Mouse (Mus musculus) gastrocnemius, adult 2 months (tissue): Measurements from ENCODE around the gene Itgb2. TPM values are rescaled to one million over a fixed set of nuclear protein-coding genes. Genes with fewer than 3 reads are reported as not detected.

Experiments
- DNase-seq: peaks from one replicate; pipeline ENCODE4 v3.0.0; 2022
- H3K27ac ChIP-seq: fragments of 200-600 bp; 2 replicates; pipeline ENCODE4 v1.8.1; 2022; ENCODE audit warnings: mild to moderate bottlenecking
- H3K4me3 ChIP-seq: fragments of 200-600 bp; 2 replicates; pipeline ENCODE4 v1.8.1; 2022; ENCODE audit warnings: mild to moderate bottlenecking, moderate library complexity
- CTCF ChIP-seq: fragments of 200-600 bp; IDR thresholded peaks from 2 replicates; pipeline ENCODE4 v1.8.1; 2022; ENCODE audit warnings: antibody characterized with exemption, mild to moderate bottlenecking, moderate library complexity
- intact Hi-C: fragments of 180-260 bp; cut with DNase I; formaldehyde crosslinking; loops from one replicate; pipeline ENCODE4 v1.15.1; 2025
- total RNA-seq, 2 experiments: library from RNA; stranded (reverse); gene quantifications; 2 replicates each; pipeline ENCODE4 v1.2.3; 2021

Itgb2 gene
- total RNA-seq, 2 experiments from 2014 or later = 0.92 to 1.8 TPM

DNA sequence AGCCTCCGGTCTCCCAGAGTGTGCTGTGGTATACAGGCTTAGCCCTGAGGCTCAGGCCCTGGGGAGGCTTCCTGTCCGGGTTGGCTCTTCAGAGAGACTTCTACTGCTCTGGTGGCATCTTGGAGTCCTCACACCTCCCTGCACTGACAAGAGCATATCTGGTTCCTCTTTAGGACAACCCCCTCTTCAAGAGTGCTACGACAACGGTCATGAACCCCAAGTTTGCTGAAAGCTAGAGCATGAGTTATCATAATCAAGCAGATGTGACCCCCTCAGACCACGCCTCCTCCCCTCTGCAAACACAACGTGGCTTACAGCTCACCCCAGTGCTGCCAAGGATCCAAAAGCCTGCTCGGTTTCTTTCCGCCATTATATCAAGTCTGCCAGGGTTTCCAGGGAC lies 35.0 kb downstream of the Itgb2 start:
- H3K4me3 ChIP-seq = no peak overlapping the region
- no peak for DNase-seq
- no peak overlapping the region for H3K27ac ChIP-seq
- no peak for TF ChIP-seq CTCF
- intact Hi-C loops = no loop called here

DNA sequence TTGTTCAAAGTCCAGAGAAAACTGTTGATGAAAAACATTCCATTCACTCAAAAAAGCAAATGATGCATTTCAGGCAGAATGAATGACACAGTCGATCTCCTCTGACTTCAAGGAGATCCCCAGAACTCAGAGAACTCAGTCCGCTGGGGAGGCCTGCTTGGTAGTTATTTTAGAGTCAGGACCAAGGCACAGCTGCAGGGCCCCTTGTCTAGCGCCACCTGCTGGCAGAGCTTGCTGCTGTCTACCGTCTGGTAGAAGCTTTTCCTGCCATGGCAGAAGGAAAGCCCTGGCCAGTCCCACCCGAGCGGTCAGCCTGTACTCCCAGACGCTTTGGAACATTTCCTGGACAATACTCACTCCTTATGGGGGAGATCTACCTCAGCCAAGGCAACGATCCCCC lies 36.6 kb downstream of the Itgb2 start:
- peak; percentile 94 for DNase-seq
- TF ChIP-seq CTCF = no peak; the same call in 1 of the 2 replicates
- intact Hi-C loops = loop anchor here (1.0 kb wide), 1 partner anchor 49 kb away; no protein-coding TSS in a partner anchor
- Histone ChIP-seq H3K27ac (no peak overlapping the region), H3K4me3 (no peak overlapping the region)

DNA sequence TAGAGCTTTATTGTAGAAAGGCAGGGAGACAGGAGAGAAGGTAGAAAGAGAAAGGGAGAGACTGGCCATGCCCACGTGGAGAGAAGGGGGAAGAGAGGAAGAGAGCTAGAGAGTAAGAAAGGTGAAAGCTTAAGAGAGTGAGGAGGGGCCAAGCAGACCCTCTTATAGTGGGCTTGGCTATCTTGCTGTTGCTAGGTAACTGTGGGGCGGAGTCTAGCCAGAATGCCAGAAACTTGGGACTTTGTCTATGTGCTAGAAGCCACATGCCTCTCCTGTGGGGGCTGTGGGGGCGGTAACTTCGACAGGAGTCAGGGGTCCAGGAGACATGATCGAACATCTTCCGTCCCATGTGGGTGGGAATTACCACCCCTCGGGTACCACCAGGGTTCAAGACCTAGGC lies 39.4 kb downstream of the Itgb2 start:
- intact Hi-C loops = no loop called here
- Histone ChIP-seq H3K4me3 (no peak overlapping the region), H3K27ac (no peak overlapping the region)
- TF ChIP-seq CTCF = no peak
- DNase-seq = no peak

DNA sequence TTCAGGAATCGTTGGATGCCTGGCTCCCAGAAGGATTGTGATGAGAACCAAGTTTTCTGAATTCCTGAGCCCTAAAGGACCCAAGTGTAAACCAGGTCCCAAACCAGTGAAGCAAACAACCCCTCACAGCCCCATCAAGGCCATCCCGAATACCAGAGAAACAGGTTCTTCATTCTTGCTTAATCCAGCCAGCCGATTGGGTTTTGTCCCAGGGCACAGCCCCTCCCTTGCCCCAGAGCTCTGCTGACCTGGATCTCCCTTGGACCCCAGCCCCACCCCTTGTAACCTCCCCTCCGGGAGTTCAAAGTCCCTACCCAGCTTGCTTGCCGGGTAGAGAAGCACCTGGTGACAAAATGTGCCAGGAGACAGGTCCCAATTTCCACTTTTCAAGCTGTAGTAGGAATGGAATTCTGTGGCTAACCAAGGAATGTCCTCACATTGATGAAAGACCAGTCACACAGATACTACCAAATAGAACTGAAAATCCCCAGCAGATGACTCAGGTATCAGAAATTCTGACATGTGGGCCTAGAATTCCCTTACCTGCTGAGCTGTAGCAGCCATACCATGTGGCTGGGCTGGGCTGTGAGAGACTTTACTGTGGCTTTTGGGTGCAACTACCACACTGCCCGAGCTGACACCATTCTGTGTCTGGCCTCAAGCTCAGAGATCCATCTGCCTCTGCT lies 40.1 kb downstream of the Itgb2 start:
- no peak for DNase-seq
- no peak overlapping the region for H3K27ac ChIP-seq
- intact Hi-C loops = loop anchor here (10.0 kb wide), 1 partner anchor 1545 kb away; no protein-coding TSS in a partner anchor
- no peak overlapping the region for H3K4me3 ChIP-seq
- TF ChIP-seq CTCF = no peak

DNA sequence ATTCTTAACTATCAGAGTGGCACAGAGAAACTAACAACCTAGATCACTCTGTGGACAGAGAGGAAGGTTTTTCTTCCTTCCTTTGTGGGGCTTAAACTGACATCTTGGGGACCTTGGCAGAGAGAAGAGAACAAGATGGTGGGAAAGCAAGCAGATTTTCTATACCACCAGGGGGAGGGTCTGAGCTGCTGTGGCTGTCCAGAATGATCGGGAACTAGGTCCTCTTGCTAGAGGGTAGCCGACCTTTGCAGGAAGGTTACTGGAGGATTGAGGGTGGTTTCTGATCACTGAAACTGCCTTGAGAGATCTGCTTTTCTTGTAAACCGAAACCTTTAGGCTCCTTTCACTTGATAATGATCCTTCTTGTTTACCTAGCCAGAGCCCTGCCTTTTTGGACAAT lies 42.2 kb downstream of the Itgb2 start:
- H3K27ac ChIP-seq = no peak overlapping the region
- no peak for DNase-seq
- H3K4me3 ChIP-seq = no peak overlapping the region
- peak; percentile 27 for TF ChIP-seq CTCF
- intact Hi-C loops = loop anchor here (10.0 kb wide), 1 partner anchor 1547 kb away; no protein-coding TSS in a partner anchor

DNA sequence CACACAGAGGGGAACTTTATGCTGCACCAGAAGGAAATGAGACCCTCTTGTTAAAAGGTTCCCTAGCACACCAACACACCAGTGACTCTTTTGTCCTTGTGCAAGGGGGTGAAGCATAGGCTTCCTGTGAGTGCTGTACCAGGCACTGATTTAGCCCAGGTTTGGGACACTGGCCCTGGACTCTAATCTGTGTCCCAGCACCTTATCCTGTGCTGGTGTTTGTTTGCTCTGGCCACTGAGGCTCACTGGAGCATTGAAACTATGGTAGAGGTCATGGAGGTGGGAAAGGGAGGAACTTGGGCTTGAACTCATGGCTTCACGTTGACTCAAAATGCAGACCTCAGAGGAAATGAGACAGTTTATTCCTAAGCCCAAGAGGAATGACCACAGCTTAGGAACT lies 43.1 kb downstream of the Itgb2 start:
- no peak for TF ChIP-seq CTCF
- H3K27ac ChIP-seq = no peak overlapping the region
- DNase-seq = no peak
- intact Hi-C loops = loop anchor here (10.0 kb wide), 1 partner anchor 1548 kb away; no protein-coding TSS in a partner anchor
- H3K4me3 ChIP-seq = no peak overlapping the region

DNA sequence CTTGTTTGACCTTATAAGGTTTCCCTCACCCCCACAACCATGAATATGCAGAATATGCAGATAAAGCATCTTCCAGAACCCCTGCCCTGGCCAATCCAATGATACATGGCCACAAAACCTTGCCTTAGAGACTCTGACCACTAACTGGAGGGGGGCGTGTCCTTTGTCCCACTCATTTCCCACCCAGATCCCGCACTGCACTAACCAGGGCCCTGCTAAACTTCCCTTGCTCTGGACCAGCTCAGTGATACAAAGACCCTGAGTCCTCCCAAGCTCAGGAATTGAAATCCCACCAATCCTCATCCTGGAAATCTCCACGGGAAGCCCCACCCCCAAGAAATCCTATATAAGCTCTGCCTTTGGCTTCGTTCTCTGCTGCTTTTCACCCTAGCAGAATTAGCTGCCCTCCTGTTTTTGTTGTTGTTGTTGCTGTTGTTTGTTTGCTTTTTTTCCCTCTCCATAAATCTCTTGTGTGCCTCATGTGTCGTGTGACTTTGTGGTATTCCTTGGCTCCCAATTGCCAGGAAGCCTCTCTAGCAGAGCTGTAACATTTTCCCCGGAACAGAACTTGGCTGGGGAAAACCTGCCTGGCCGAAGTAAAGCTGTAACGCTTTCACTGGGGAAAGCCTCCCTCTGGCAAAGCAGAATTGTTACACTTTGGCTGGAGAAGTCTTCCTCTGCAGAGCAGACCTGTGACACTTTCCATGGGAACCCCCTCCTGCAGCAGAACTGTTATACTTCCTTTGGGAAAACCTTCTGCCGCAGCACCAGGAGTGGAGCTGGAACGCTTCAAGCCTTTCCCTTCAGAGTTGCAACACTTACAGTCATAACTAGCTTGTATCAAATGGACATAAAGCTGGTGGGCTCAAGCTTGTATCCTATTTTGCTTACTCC lies 50.2 kb downstream of the Itgb2 start:
- Histone ChIP-seq H3K4me3 (no peak overlapping the region), H3K27ac (peak overlapping the region; percentile 97)
- intact Hi-C loops = loop anchor here (5.0 to 10.0 kb wide), 2 partner anchors 42 to 165 kb away; partner anchors contain the start of genes Adarb1 and Ube2g2
- no peak for TF ChIP-seq CTCF
- peak; percentile 51 for DNase-seq

DNA sequence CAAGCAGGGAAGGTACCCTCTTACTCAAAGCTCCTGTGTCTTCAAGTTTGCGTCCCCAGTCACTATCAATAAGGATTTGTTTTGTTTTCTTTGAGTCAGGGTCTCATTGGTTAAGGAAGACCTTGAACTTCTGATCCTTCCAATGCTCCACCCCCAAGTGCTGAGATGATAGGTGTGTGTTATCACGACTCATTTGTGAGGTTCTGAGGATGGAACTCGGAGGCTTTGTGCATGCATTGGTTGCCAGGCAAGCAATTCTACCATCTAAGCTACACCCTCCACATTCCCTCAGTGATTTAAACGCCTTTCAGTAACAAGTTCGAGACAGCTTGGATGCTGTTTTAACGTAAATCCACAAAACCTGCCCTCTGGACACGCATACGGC lies 51.0 kb downstream of the Itgb2 start:
- peak overlapping the region; percentile 97 for H3K27ac ChIP-seq
- peak overlapping the region; percentile 82 for H3K4me3 ChIP-seq
- intact Hi-C loops = loop anchor here (5.0 to 10.0 kb wide), 2 partner anchors 41 to 166 kb away; partner anchors contain the start of genes Adarb1 and Ube2g2
- no peak for TF ChIP-seq CTCF
- no peak for DNase-seq

DNA sequence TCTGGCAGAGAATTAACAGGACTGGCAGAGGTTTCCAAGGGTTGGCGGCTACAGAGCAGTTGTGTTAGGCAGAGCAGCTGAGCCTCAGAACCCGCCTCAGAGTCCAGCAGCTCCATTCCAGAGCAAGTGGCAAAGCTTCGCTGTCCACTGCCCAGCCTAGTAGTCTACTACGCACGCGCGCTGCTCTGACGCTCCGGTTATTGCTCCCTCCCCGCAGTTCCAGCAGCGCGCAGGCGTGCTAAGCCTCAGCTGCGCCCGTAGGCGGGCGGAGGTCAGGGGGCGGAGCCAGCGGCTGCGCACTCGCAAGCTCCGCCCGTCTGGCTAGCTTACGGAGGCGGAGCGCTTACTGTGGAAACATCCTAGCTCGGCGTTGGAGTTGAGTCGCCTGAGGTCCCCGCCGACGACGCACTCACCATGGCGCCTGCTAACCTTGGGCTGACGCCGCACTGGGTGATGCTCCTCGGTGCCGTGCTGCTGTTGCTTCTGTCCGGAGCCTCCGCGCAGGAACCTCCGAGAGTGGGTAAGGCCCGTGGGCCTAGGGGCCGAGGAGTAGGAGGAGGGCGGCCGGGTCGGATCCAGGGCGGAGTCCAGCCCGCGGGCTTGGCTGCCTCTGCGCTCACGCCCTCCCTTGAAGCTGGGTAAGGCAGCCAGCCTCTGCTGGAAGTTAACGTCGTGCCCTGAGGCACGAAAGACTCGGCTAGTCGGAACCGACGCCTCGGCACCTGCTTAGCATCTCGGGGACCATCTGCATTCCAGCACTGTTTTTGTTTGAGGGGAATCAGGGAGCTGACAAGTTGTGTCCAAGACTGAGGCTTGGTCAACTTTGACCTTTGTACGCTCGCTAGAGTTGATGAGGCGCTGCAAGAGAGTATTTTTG lies 51.6 kb downstream of the Itgb2 start, which contains the start of gene Pttg1ip:
Gene Pttg1ip, plus strand, starts transcription at position 313 of the 877 bp plus-strand sequence.
- intact Hi-C loops = loop anchor here (5.0 to 10.0 kb wide), 2 partner anchors 41 to 167 kb away; partner anchors contain the start of genes Adarb1 and Ube2g2
- Histone ChIP-seq H3K4me3 (peak within 1 kb of the TSS; percentile 82), H3K27ac (peak within 1 kb of the TSS; percentile 97)
- peak; percentile 99 for DNase-seq
- no peak for TF ChIP-seq CTCF

DNA sequence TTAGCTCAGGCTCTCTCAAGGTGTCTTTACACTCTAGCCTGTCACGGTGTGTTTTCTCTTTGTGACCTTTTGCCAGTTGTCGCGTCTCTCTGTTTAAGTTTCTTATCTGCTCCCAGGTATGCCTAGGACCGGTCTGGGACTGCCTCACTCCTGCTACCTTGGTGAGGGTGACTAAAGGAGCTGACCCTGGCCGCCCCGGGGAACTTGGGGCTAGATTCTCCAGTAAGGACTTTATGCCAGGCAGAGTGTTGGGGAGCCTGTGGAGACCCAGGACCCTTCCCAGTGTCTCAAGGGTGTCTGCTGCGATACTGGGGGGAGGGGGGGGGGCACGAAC lies 52.2 kb downstream of the Itgb2 start:
- Histone ChIP-seq H3K27ac (peak overlapping the region; percentile 97), H3K4me3 (peak overlapping the region; percentile 82)
- TF ChIP-seq CTCF = no peak
- intact Hi-C loops = loop anchor here (5.0 to 10.0 kb wide), 2 partner anchors 40 to 167 kb away; partner anchors contain the start of genes Adarb1 and Ube2g2
- no peak for DNase-seq

DNA sequence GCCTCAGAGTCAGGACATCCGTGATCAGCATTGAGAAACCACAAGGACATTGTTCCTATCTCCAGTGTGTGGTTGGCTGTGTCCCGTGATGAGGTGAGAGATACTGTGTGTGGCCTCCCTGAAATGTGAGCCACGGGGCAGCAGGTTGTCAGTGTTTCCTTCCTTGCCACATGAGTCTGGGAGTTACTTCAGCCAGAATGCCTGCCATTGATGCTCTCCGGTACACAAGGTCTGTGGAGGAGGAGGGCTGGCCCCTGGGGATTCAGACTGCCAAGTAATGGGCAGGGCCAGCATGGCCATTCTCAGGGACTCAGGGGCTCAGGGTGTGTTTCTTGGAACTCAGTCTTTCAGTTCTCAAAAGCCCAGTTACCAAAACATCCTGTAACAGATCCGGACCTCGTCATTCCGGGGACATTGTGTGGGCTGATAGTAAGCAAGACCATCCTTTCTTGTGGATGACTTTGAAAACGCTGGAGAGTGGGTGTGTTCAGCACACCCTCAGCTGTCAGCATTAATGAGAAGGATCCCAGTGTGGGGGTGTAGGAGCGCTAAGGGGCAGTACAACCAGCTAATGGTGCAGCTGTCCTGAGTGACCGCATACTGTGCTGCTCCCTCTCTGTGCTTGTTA lies 53.9 kb downstream of the Itgb2 start:
- Histone ChIP-seq H3K27ac (peak overlapping the region; percentile 97), H3K4me3 (peak overlapping the region; percentile 82)
- intact Hi-C loops = loop anchor here (5.0 to 10.0 kb wide), 2 partner anchors 38 to 169 kb away; partner anchors contain the start of genes Adarb1 and Ube2g2
- peak; percentile 61 for DNase-seq
- TF ChIP-seq CTCF = no peak

DNA sequence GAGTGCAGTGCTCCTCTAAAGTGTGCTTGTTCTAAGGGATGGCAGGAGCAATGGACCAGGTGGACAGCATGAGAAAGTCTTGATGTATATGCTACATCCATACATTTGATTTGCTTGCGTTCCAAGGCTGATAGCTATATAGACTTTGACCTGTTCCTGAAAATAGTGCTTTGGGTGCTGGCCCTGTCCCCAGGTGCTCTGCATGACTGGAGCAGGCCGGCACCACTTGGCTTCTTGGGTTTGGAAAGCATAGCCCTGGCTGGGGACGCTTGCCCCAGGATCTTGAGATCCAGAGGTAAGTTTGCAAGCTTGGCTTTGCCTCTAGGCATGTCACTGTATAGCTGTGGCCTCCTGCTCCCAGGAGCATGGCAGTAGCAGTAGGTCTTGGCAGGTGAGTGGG lies 56.6 kb downstream of the Itgb2 start:
- Histone ChIP-seq H3K27ac (no peak overlapping the region), H3K4me3 (no peak overlapping the region)
- intact Hi-C loops = loop anchor here (2.0 to 10.0 kb wide), 2 partner anchors 16 to 172 kb away; partner anchors contain the start of gene Adarb1
- no peak for TF ChIP-seq CTCF
- no peak for DNase-seq
